Mouse (Mus musculus) urinary bladder, postnatal 25 days (tissue): Measurements from ENCODE around the gene Gm49601.

ENCODE experiments used
- DNase-seq: peaks from one replicate; pipeline ENCODE4 v3.0.0; 2022; ENCODE audit warnings: low spot score

The Gm49601 gene

GRCm38 (mm10) chr16:18582426-18583148, 43.6 kb downstream of the Gm49601 start:
- no peak for DNase-seq

- no peak for DNase-seq
Observed at GRCm38 (mm10) chr16:18581623-18582205, 44.5 kb downstream of the Gm49601 start.

- DNase-seq, result no peak
Observed at GRCm38 (mm10) chr16:18581050-18581622, 45.1 kb downstream of the Gm49601 start.

DNA sequence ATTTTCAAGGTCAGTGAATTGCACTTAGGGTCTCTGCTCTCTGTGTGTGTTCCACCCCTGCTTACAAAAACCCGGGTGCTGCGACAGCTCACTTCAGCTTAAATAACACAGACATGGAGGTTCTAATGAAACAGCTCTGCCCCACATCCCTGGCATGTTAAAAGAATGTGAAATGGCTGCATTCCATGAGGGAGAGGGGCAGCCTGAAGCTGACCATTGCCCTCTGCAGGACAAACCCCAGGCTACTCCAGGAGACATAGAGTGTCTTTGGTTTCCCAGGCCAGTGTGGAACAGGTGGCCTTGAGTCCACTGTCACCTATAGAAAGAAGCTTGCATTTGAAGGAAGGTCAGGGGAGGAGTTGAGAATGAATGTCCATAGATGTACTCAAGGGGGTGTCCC, 45.8 kb downstream of the Gm49601 start:
- DNase-seq, result no peak

DNA sequence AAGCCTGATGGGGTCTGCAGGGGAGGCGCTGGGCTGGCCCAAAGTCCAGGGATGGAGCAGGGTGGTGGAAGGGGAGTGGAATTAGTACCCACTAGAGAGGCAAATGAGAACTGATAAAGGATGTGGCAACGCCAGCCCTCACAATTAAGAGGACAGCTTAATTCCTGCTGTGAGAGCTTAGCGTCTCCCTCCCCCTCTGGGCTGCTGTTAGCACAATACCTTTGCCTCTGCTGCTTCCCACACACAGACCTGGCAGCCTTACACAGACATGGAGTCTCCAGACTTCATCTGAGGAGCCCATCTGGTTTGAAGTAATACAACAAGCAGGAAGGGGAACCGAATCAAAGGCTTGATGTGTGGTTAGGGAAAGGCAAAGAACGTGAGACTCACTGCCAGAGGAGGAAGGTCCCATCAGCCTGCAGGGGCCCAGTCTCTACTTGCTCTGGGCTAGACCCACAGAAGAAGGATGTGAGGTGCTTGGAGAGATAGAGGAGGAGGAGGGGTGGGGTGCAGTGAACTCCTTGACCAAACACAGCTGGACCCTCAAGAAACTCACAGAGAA, 48.5 kb downstream of the Gm49601 start:
- no peak for DNase-seq

GRCm38 (mm10) chr16:18577071-18577470, 49.2 kb downstream of the Gm49601 start:
- DNase-seq, result no peak

GRCm38 (mm10) chr16:18574196-18574595, 52.0 kb downstream of the Gm49601 start:
- no peak for DNase-seq
